Mouse (Mus musculus): ENCODE results near the gene Atxn1. TPM values are rescaled to one million over a fixed set of nuclear protein-coding genes. Genes with fewer than 3 reads are reported as not detected.

Atxn1 gene
- total RNA-seq, 2 experiments from 2014 or later, result 47.6 to 49.1 TPM

- DNase-seq (ENCODE audit: low spot score in 2 of 2), result no peak
Measured at GRCm38 (mm10) chr13:45538091-45538490, 426.7 kb downstream of the Atxn1 start.

GRCm38 (mm10) chr13:45537110-45537509 lies 427.7 kb downstream of the Atxn1 start:
- DNase-seq (ENCODE audit: low spot score in 2 of 2), result no peak

GRCm38 (mm10) chr13:45535731-45536453 lies 428.9 kb downstream of the Atxn1 start:
- DNase-seq (ENCODE audit: low spot score in 2 of 2), result no peak

GRCm38 (mm10) chr13:45530754-45531153 lies 434.1 kb downstream of the Atxn1 start:
- DNase-seq (ENCODE audit: low spot score in 2 of 2), result no peak

- DNase-seq (ENCODE audit: low spot score in 2 of 2), result no peak
Measured at GRCm38 (mm10) chr13:45528787-45529186, 436.0 kb downstream of the Atxn1 start.

GRCm38 (mm10) chr13:45527232-45527964 lies 437.4 kb downstream of the Atxn1 start:
- no peak for DNase-seq (ENCODE audit: low spot score in 2 of 2)

- DNase-seq (ENCODE audit: low spot score in 2 of 2), result no peak
Measured at GRCm38 (mm10) chr13:45526230-45526629, 438.6 kb downstream of the Atxn1 start.

- no peak for DNase-seq (ENCODE audit: low spot score in 2 of 2)
Measured at GRCm38 (mm10) chr13:45524791-45525435, 439.9 kb downstream of the Atxn1 start.

GRCm38 (mm10) chr13:45524305-45524704 lies 440.5 kb downstream of the Atxn1 start:
- DNase-seq (ENCODE audit: low spot score in 2 of 2), result no peak

GRCm38 (mm10) chr13:45516501-45517393 lies 448.1 kb downstream of the Atxn1 start:
- no peak for DNase-seq (ENCODE audit: low spot score in 2 of 2)

- no peak for DNase-seq (ENCODE audit: low spot score in 2 of 2)
Measured at GRCm38 (mm10) chr13:45514832-45515422, 449.9 kb downstream of the Atxn1 start.

- DNase-seq (ENCODE audit: low spot score in 2 of 2), result no peak
Measured at GRCm38 (mm10) chr13:45514115-45514514, 450.7 kb downstream of the Atxn1 start.

- DNase-seq (ENCODE audit: low spot score in 2 of 2), result no peak
Measured at GRCm38 (mm10) chr13:45513009-45513984, 451.5 kb downstream of the Atxn1 start.

- DNase-seq (ENCODE audit: low spot score in 2 of 2), result no peak
Measured at GRCm38 (mm10) chr13:45512531-45512930, 452.3 kb downstream of the Atxn1 start.

- DNase-seq (ENCODE audit: low spot score in 2 of 2), result no peak
Measured at GRCm38 (mm10) chr13:45511706-45512435, 452.9 kb downstream of the Atxn1 start.

GRCm38 (mm10) chr13:45509366-45509765 lies 455.4 kb downstream of the Atxn1 start:
- DNase-seq (ENCODE audit: low spot score in 2 of 2), result no peak

- peak in 1 of 2 experiments; percentile 47 for DNase-seq (ENCODE audit: low spot score in 2 of 2)
Measured at GRCm38 (mm10) chr13:45508495-45508894, 456.3 kb downstream of the Atxn1 start.

Measured in adrenal gland, postnatal 4 days (tissue).